Mouse (Mus musculus) embryo, embryonic 10.5 days (tissue): ENCODE results near the gene Pkp4.

Source experiments
- DNase-seq: peaks from one replicate; pipeline ENCODE4 v3.0.0-alpha.2; 2015; ENCODE audit warnings: low spot score

The Pkp4 gene

DNA sequence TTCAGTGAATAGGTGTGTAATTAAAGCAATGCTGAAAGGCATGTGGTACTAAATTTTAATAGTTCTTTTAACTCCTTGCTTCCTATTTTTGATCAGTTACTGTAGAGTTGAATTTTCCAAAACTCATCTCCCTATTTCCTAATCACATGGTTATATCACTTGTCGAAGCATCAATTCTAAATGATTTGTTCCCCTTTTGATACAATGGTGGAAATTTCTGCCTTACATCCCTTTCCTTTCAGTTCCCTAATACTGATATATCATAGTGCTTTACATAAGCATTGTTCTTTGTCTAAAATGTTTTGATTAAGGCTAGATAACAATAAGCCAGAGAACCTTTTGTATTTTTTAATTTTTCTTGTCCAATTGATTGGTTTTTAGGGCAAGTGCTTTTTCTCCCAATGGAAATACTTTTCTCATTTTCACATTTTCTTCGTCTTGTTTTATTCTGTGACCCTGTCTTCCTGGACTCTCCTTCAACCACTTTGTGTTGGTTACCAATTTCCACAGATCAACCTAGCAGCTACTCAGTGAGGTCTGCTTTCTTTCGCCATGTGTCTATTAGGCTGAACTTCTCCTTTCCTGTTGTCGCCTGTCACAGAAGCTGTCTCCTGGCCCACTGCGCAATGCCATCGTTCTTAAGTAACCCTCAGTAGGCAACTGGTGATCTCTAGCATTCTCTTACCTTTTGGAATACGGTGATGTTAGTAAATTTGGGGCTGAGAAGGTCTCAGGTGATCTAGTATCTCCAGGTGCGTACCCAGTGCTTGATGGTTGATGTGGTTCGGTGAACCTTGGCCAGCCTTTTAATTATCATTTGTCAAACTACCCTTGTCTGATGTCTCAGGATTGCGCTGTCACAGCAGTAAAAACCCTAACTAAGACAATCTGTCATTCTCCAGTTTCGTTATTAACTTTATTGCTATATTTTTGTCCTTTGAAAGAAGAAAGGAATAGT lies 23.7 kb downstream of the Pkp4 start:
- DNase-seq = no peak

DNA sequence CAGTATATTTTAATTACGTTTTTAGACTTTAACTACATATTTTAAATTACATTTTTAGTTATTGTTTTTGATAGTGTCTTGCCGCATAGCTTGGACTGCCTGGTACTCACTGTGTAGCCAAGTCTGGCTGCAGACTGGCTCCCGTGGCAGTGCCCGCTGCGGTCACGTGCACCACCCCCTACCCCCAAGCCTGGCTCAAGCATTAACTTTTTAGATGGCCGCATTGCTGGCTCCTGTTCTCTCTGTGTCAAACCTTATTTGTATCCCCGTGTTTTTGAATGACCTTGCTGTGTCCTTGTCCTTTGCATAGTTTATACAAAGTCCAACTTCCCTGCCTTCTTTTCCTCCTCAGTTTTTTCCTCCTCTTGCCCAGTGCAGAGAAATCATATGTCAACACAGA lies 25.5 kb downstream of the Pkp4 start:
- no peak for DNase-seq

DNA sequence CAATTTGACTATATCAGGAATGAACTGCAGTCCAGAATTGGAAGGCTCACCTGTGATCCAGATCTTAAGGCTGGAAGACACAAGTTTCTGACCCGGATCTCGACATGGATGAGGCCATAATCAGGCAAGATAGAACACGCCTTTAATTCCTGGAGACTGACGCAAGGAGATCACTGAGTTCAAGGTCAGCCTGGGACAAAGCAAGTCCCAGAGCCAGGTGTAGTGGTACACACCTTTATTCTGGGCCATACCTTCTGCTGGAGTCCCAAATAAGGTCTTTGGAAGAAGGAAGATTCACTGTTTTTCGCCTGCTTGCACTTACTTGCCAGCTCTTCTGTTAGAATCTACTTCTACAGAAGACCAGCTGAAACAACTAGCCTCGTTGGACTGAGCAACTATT lies 26.3 kb downstream of the Pkp4 start:
- DNase-seq = no peak

DNA sequence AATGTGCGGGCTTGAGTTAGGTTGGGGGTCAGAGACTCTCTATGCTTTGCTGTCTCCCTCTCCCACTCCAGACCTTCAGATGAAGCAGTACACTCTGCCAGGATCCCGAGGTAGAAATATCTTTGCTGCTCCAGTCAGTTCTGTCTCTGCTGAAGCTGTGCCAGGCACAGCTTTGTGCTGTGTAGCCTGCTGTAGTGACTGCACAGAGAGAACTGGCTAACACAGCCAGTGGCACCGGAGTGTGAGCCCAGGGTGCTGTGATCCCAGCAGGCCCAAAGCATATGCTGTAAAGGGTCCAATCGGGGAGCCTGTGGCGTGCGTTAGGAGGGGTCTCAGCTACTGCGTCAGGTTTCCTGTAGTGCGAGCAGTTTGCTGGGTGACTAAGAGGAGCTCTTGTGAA lies 27.7 kb downstream of the Pkp4 start:
- no peak for DNase-seq

DNA sequence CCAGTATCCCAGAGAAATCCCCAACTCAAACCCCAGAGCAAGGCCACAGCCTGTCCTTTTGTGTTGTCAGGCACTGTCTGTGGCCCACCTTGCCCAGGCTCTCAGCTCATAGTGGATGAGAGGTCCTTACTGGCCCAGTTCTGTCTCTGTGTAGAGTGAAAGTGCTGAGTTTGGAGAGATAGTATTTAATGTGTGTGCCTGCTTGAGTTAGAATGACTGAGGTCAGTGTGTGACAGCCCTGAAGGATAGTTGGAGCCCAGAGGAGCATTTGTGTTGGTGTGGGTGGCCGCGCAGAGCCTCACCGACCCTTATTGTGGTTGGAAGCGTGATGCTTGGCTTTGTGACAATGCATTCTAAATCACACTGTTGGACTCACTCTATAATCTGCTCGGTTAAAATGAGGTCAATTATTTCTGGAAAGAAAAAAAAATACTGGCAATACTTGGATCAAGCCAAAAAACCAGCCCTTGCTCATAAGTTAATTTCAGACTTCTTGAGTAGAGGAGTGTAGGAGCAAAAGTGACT lies 29.1 kb downstream of the Pkp4 start:
- no peak for DNase-seq

DNA sequence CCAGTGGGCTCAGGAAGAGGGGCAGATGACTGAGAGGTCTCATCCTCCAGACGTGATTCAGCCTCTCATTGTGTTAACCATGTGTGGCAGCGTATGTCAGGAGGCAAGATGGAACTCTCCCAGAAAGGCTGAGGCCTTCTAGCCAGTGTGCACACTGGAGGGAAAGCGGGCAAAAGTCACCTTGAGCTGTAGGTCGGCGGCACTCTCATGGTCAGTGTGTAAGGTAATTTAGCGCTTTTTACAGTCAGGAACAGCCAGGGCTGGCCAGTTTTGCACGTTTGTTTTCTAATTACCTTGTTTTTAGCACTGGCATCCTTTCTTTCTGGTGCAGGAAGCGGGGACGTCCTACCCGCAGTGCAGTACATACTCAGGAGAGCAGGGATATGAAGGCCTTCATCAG lies 29.5 kb downstream of the Pkp4 start:
- DNase-seq = no peak

DNA sequence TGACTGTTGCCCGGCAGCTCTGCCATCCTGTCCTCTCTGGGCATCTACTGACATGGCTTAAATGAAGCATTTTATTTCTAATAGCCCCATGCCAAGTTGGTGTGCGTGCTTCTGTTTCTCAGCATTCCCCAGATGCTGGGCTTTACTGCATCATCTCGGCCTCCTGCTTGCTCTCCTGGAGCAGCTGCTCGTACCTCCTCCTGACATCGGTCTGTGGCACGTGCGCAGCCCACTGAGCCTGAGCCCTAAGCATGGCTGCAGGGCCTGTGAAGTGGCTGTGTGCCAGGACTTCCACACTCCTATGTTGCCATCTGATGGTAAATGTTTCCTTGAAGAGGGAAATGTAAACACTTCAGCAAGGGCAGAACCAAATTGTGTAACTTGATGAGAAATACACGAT lies 30.8 kb downstream of the Pkp4 start:
- DNase-seq = no peak

DNA sequence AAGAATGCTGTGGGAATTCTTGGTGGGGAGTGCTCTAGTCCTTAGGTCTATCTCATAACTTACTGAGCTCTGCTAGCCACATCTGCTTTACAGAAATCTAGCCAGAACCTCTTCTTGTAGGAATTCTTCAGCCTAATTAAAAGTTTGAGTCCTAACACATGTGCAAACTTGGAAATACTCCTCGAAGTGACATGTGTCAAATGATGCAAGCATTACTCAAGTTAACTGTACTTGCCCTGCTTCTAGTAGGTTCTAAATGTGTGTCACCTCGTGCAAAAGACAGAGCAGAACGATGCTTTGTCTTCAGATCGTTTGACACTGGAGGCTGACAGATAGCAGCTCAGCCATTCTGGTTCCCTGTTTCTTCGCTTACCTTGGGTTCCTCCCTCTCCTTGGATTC lies 32.5 kb downstream of the Pkp4 start:
- no peak for DNase-seq

DNA sequence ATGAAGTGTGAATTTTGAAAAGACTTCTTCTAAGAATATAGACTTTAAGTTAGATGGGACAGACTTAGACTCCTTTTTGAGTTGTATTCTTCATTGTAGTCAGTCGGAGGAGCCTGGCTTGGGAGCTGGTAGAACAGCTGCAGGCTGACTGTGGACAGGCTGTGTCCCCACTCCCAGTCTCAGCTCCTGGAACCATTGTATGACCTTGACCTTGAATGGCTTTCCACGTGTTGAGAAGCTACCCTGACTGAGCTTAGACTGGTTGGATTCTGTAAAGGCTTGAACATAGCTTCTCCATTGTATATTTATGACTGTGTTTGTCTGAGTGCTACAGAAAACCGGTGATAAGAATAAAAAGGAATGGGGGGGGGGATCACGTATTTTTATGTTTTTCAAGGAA lies 36.5 kb downstream of the Pkp4 start:
- no peak for DNase-seq

DNA sequence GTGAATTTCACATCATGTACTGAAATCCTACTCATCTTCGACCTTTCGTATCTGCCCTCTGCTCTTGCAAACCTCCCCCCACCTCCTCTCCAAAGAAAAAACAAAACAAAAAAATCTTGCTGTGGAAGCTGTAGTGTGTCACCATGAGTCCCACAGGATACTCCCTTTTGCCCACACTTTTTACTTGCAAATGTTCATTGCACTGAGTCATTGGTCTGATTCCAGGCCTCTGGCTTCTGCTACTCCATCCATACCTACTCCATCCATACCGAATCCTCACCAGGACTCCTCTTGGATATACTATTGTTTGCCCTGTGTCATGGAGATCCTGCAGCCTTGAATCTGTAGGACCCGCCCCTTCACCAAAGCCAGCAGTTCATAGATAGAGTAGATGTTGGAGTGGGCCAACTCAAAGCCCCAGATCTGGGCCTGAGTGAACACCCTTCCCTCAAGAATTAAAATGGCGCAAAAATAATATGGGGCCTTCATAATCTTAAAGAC lies 38.9 kb downstream of the Pkp4 start:
- DNase-seq = no peak

DNA sequence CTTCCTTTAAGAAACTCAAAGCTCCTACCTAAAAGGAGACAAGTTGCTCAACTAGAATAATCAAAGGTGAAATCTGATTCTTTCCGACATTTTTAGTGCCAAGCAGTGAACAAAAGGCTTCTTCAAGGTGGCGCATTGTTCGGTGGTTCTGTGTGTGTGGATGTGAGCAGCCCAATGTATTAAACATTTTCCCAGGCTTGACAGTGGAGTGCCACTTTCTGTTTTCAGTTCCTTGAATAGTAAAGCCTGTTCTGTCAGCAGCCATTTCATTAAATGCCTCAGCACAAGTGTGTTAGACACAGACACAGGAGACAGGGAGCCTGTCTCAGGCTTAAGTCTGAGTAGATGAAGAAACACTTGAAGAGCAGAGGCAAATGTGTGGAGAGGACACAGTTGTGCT lies 39.9 kb downstream of the Pkp4 start:
- no peak for DNase-seq

DNA sequence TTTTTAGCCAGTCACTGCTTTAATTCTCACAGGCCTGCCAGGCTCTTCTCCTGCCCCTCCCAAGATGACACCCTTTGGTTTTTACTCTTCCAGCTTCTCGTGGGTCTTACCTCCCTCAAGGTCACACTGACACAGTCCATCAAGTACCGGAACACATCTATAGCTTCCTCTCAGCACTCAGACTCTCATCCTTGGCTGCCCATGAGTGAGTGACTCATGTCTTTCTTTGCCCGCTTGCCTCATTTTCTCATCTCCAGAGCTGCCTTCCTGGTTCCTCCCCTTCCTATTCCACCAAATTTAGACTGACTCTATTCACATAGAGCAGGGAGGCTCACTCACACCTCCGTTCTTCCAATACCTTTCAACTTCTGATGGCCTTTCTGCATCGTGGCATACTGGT lies 42.3 kb downstream of the Pkp4 start:
- no peak for DNase-seq

DNA sequence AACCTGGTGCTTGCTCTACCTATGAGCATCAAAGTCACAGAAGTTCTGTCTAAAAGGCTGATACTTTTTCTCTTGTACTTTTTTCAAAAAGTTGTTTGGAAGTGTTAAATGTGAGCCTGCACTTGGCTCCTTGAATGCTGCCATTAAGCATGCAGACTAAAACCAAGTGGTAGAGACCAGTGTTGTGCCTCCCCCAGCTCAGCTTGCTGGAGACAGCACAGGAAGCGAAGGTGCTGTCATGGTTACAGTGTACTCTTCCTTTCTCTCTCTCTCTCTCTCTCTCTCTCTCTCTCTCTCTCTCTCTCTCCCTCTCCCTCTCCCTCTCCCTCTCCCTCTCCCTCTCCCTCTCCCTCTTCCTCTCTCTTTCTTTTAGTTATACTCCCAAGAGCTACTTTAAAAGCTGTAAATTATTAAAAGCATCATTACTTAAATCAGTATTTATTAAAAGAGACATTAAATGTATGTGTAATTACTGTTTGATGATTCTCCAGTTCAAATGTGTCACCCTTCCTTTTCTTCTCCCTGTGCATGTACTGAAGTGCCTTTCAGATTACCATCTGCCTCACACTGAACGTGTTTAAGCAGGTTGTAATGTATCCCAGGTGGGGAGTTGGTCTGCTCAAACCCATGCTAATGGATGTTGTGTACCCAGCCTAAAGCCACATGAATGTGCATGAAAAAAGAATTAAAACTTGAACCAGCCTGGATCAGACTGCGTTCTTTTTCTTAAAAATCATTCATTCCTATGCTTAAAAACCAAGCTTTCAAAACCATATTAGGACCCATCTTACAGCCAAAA lies 43.2 kb downstream of the Pkp4 start:
- peak; percentile 5 for DNase-seq

DNA sequence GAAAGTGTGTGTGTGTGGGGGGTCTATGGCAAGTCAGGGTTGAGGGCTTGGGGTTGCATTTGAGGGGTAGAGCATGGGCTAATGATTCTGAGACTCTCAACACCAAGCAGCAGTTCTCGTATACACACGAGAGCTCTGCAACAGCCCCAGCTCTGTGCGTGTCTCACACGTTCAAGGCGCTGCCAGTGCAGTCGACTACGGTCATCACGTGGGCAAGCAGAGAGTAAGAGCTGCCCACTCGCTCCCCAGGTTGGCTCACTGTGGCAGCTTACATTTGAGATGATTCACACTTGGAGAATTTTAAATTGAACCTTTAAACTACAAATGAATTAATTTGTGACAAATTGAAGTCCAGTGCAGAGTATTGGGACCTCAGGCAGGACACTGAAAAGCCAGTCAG lies 44.4 kb downstream of the Pkp4 start:
- DNase-seq = no peak

DNA sequence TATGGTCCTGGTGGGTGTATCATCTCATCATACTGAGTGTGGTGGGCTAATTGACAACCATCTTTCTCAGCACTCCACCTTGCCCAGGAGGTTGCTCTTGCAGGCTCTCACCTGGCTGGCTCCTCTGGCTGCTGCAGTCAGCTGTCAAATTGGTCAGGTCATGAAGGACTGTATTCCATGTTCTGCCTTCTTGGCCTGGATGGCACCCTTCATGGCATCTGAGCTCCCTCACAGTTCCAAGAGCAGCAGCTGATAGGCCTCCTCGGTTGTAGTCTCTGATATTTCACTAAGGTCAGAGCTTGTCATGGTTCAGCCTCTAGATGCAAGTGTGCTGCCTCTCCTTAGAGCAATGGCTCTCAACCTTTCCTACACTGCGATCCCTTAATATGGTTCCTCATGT lies 45.5 kb downstream of the Pkp4 start:
- DNase-seq = no peak

DNA sequence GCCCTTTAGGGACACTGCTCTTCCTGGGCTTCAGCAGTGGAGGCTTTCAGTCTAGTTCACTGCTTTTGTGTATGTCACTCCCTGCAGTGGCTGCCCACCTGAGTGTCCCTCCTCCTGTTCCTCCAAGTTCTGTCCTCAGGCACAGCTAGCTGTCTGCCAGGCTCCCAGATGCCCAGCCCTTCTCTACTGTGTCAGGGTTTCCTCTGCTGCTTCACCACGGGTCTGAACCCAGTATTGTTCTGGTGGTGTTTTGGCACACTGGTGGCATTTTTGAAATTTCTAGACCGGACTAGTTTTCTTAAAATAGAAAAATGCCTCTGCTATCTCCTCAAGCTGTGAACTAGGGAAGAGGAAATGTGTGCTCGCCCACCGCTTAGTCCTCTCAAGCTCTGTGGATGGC lies 46.6 kb downstream of the Pkp4 start:
- no peak for DNase-seq

DNA sequence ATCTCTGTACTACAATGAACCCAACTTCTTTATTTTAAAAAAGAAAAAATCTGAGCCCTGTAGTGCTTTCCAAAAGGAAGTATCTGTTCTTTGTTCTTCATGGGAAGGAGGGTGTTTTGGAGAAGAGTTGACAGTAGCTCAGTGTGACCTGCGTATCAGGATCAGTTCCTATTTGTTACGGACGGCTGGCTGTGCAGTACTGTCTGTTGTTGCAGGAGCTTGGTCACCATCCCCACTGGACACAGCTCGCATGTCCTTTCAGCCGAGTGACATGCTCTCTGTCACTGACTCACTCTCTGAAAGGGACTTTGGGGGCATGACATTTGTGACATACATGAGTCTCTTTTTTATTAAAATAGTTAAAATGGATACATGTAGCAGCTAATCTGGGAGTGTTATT lies 47.1 kb downstream of the Pkp4 start:
- no peak for DNase-seq

DNA sequence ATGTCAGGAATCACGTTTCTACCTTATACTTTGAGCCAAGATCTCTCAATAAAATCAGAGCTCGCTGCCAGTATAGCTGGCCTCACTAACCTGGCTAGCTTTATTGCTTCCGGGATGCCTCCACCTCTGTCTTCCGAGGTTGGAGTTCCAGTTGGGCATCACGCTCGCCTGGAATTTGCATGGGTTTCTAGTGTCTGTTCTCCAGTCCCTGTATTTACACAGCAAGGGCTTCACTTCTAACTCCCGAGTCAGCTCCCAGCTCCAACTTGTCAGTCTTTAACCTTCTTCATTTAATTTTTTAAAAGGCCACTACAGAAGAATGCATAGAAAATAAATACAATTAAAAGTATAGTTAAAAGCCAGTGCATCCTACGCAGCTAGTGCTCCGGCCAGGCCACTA lies 47.6 kb downstream of the Pkp4 start:
- DNase-seq = no peak

DNA sequence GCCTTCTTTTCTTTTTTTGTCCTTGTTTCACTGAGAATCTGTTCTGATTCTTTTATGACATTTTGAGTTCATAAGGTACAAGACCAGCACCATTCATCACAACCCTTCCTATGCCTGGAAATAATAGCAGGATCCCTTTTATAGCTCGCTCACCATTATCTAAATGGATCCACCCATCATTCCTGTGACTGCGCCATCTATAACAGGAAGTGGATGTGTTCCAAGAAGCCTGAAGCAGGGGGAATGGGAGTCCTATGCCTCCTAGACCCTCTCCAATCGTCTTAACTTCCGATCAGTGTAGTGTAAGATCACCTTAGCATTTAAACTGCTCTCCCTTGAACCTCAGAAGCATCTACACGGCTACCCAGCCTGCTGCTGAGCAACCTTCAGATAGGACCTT lies 50.4 kb downstream of the Pkp4 start:
- no peak for DNase-seq

DNA sequence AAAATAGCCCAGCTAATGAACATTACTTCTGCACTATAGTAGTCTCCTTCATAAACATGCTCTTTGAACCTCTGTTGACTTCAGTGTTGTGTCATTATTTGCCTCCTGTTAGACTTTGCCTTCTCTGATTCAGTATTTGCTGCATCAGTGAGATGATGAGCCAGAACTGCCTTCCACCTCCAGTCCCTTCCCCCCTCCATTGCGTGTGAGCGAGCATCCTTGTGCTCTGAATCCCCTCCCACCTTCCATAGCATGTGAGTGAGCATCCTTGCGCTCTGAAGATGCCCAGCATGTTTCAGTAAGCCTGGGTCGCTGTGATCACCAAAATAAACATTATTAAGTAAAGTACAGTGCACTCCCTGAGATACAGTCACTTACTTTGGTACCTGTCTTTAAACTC lies 51.8 kb downstream of the Pkp4 start:
- DNase-seq = no peak

DNA sequence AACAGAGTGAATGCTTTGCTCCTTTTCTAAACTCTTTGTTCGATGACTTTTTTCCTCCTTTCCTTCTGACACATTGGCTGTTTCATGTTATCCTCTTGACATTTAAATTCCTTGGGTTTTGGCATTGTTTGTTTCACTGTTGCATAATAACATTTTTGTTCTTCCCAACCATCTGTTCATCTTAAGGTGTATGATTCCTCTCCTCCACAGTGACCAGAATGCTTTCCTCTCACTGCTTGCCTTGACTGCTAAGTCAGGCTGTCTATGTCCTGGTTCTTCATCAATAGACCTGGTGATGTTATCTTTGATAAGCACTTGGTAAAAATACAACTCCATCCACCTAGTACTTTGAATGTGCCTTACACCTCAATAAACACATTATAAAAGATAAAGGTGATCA lies 52.2 kb downstream of the Pkp4 start:
- DNase-seq = no peak

DNA sequence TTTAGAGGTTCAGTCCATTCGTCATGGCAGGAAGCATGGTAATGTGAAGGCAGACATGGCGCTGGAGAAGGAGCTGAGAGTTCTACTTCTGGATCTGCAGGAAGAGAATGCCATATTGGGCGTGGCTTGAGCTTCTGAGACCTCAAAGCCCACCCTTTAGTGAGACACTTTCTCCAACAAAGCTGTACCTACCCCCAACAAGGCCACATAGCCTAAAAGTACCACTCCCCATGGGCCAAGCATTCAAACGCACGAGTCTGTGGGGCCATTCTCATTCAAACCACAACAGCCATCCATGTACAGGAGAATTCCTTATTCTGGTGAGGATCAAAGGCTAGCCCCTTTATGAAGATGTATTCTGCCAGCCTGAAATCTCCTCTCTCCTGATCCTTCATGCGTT lies 57.3 kb downstream of the Pkp4 start:
- DNase-seq = no peak
